Mouse (Mus musculus): ENCODE measurements around the gene Nav2. TPM values are rescaled to one million over a fixed set of nuclear protein-coding genes. Genes with fewer than 3 reads are reported as not detected.

Gene Nav2
- polyA plus RNA-seq, 1 experiment from 2014 or later = 22.4 TPM

DNA sequence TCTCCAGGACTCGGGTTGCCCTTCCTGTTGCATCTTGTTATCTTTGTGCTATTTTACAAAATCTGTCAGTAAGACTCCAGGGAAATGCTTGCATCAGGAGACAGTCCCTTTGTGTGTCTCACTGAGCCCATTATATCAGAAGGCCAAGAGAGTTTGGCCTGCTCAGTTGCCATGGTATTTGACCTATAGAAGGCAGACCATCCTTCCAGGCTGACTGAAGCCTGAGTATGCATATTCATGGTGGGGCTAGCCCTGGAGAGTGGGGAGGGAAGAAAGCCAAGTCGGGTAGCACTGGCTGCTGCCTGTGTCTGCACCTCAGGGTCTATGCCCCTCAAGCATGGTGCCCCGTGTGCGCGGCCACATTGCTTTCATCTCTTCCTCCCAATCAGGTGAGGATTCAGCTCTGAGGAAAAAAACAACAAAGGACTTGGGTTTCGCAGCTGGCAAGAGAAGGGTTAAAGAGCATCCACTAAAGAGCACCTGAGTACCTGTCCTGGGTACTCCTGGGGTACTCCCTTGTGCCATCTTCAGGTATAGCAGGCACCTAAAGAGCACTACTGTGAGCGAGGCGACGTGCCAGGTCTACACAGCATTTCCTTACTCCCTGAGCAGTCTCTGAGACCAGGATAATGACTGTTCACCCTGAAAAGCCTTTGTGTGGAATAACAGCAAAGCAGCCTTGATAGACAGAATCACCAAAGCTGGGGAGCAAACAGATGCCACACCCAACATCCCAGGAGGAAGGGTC lies 144.5 kb downstream of the Nav2 start:
- DNase-seq (ENCODE audit: low spot score) (no peak), ATAC-seq (no peak)
- Histone ChIP-seq H3K4me1 (ENCODE audit: insufficient read depth, low read depth, low read length) (no peaks in the 10 kb centered on the region), H3K4me3 (ENCODE audit: low read depth, low read length) (no peak overlapping the region), H3K9ac (replicated peaks; ENCODE audit: low read depth) (no peak overlapping the region), H3K4me2 (replicated peaks; ENCODE audit: low read depth, low read length) (no peak overlapping the region), H3K9me3 (ENCODE audit: low read length) (no peaks in the 10 kb centered on the region), H3K27me3 (replicated peaks; ENCODE audit: insufficient read depth, low read length) (no peaks in the 10 kb centered on the region), H3K36me3 (ENCODE audit: insufficient read depth, low read length) (no peaks in the 10 kb centered on the region), H3K27ac (ENCODE audit: low read length) (no peak overlapping the region)
- no peak for TF ChIP-seq EP300 (IDR thresholded peaks at IDR 0.05)
- TF ChIP-seq CTCF (IDR thresholded peaks at IDR 0.05) = no peak
- WGBS = 84% methylated on average over 9 of the region's 9 CpGs

DNA sequence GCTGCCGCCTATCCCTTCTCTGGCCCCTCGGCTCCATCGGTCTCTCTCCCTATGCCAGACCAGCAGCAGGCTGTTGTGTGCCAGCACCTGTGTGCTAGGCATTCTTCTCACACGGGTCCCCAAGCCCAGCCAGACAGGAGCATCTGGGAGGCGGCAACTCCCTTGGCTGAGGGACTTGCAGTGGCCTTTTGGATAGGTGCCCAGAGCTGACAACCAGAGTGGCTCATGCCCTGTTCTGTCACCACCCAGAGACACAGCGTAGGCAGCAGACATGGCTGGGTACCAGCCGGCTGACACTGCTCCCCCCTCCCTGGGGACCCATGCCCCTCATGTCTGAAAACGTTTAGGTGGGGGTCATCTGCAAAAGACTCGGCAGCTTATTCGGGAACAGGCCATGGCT lies 146.8 kb downstream of the Nav2 start:
- H3K9me3 ChIP-seq (ENCODE audit: low read length) = no peaks in the 10 kb centered on the region
- H3K4me1 ChIP-seq (ENCODE audit: insufficient read depth, low read depth, low read length) = no peaks in the 10 kb centered on the region
- WGBS = 74% methylated on average over 10 of the region's 10 CpGs
- no peak overlapping the region for H3K4me2 ChIP-seq (replicated peaks; ENCODE audit: low read depth, low read length)
- ATAC-seq (no peak), DNase-seq (ENCODE audit: low spot score) (no peak)
- H3K27me3 ChIP-seq (replicated peaks; ENCODE audit: insufficient read depth, low read length) = no peaks in the 10 kb centered on the region
- no peaks in the 10 kb centered on the region for H3K36me3 ChIP-seq (ENCODE audit: insufficient read depth, low read length)
- no peak overlapping the region for H3K27ac ChIP-seq (ENCODE audit: low read length)
- no peak overlapping the region for H3K9ac ChIP-seq (replicated peaks; ENCODE audit: low read depth)
- H3K4me3 ChIP-seq (ENCODE audit: low read depth, low read length) = no peak overlapping the region
- no peak for TF ChIP-seq EP300 (IDR thresholded peaks at IDR 0.05)
- no peak for TF ChIP-seq CTCF (IDR thresholded peaks at IDR 0.05)

DNA sequence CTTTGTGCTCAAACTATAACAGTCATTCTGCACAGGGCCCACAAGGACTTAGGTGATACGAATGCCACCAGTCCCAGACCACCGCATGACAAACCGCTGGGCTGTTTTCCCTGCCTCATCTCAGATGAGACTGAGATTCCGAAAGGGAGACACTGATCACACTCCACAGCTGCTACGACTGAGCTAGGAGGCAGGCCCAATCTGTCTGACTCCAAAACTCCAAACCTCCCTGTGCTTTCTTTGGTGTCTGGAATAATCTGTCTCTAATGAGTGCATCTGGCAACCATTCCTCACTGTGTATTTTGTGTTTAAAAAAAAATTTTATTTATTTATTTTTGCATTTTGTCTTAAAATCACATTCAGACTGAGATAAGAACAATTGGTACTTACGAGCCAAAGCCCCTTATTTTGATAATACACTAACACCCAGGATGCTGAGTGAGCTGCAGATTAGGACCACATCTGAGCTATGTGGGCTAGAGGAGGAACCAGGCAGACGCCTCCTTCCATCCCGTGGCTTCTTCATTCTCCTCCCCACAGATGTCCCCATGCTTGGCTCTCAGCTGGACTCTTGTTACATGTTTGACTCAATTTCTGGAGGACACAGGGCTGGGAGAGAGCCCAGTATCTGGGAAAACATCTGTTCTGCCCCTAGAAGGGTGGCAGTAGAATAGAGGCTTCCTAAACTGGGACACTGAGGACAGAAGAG lies 149.9 kb downstream of the Nav2 start:
- TF ChIP-seq CTCF (IDR thresholded peaks at IDR 0.05) (no peak), EP300 (IDR thresholded peaks at IDR 0.05) (no peak)
- Histone ChIP-seq H3K9ac (replicated peaks; ENCODE audit: low read depth) (no peak overlapping the region), H3K9me3 (ENCODE audit: low read length) (no peaks in the 10 kb centered on the region), H3K4me1 (ENCODE audit: insufficient read depth, low read depth, low read length) (no peaks in the 10 kb centered on the region), H3K27me3 (replicated peaks; ENCODE audit: insufficient read depth, low read length) (no peaks in the 10 kb centered on the region), H3K4me3 (ENCODE audit: low read depth, low read length) (no peak overlapping the region), H3K36me3 (ENCODE audit: insufficient read depth, low read length) (no peaks in the 10 kb centered on the region), H3K27ac (ENCODE audit: low read length) (no peak overlapping the region), H3K4me2 (replicated peaks; ENCODE audit: low read depth, low read length) (no peak overlapping the region)
- peak; percentile 22 for DNase-seq (ENCODE audit: low spot score)
- peak; percentile 41; the same call in 1 of the 2 replicates for ATAC-seq
- WGBS = 70% methylated on average over 8 of the region's 8 CpGs

DNA sequence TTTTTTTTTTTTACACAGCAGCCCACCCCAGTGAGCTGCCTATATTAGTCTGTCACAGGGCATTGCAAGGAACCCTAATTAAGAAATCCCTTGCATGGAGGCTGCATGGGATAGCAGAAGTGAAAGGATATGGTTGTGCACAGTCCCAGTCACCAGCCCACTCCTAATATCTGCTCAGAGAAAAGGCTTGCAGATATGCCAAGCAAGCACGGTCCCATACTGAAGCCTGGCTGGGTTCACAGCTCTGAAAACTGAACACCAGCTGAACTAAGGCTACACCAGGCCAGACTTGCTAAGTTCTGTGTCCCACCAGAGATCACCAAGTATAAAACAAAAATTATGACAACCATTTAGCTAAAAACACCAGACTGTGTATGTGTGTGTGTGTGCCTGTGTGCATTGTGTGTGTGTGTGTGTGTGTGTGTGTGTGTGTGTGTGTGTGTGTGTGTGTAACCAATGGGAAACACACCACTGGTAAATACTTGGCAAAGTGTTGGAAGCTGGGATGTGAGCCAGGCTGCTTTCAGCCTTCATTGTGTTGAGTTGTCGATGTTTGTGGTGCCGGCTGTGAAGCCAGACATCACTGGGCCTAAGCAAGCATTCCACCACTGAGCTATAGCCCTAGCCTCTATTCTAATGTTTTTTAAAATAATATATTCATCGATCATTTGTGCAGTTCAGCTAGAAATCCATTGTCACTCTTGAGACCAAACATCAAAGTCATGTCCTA lies 156.4 kb downstream of the Nav2 start:
- no peak for DNase-seq (ENCODE audit: low spot score)
- H3K27me3 ChIP-seq (replicated peaks; ENCODE audit: insufficient read depth, low read length) = no peaks in the 10 kb centered on the region
- H3K4me3 ChIP-seq (ENCODE audit: low read depth, low read length) = no peak overlapping the region
- TF ChIP-seq CTCF (IDR thresholded peaks at IDR 0.05) (no peak), EP300 (IDR thresholded peaks at IDR 0.05) (no peak)
- H3K36me3 ChIP-seq (ENCODE audit: insufficient read depth, low read length) = no peaks in the 10 kb centered on the region
- no peaks in the 10 kb centered on the region for H3K4me1 ChIP-seq (ENCODE audit: insufficient read depth, low read depth, low read length)
- no peak overlapping the region for H3K27ac ChIP-seq (ENCODE audit: low read length)
- WGBS = 58% methylated on average over 4 of the region's 4 CpGs
- peak; percentile 26; the same call in 1 of the 2 replicates for ATAC-seq
- H3K4me2 ChIP-seq (replicated peaks; ENCODE audit: low read depth, low read length) = no peak overlapping the region
- no peaks in the 10 kb centered on the region for H3K9me3 ChIP-seq (ENCODE audit: low read length)
- H3K9ac ChIP-seq (replicated peaks; ENCODE audit: low read depth) = no peak overlapping the region

DNA sequence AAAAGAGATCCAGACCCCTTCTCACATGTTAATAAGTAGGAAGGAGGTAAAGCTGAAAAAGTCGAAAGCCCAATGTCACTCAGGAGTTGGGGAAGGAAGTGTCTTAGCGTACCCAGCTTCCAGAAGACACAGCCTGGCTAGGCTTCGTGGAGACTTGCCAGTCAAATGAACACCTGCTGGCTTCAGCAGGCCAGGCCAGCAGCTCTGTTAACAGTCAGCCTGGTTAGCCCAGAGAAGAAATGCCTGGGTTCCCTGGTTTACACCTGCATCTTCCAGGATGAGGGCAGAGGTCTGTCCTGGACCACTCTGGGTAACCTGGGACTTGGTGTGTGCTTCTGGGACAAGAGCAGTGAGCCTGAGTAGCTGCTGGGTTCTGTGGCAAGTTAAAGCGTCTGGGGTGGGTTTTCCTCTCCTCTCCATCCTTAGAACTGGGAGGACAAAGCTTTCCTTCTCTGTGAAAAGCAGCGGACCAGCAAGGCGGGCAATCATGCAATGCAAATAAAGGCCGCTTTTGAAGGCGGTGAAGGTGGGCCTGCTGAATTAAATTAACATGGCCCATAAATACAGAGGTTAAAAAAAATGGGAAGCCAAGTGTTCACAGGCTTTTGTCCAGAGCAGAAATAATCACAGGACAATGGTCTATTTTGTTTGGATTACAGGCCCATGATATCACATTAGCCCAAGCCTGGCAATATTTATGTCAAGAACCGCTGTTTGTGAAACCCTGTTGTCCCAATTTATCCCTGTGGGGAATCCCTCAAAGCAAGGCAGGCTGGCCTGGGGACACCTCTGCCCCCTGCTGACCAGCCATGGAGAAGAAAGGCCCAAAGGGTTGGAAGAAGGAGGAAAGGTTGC lies 157.3 kb downstream of the Nav2 start:
- TF ChIP-seq EP300 (IDR thresholded peaks at IDR 0.05) (no peak), CTCF (IDR thresholded peaks at IDR 0.05) (peak; percentile 61)
- Histone ChIP-seq H3K4me1 (ENCODE audit: insufficient read depth, low read depth, low read length) (no peaks in the 10 kb centered on the region), H3K4me3 (ENCODE audit: low read depth, low read length) (no peak overlapping the region), H3K27ac (ENCODE audit: low read length) (no peak overlapping the region), H3K9me3 (ENCODE audit: low read length) (no peaks in the 10 kb centered on the region), H3K4me2 (replicated peaks; ENCODE audit: low read depth, low read length) (no peak overlapping the region), H3K27me3 (replicated peaks; ENCODE audit: insufficient read depth, low read length) (no peaks in the 10 kb centered on the region), H3K9ac (replicated peaks; ENCODE audit: low read depth) (no peak overlapping the region), H3K36me3 (ENCODE audit: insufficient read depth, low read length) (no peaks in the 10 kb centered on the region)
- 56% methylated on average over 9 of the region's 9 CpGs for WGBS
- ATAC-seq (0 out of 2 replicates have a peak, but pooled peaks have one; percentile 32), DNase-seq (ENCODE audit: low spot score) (peak; percentile 24)

All from lung, postnatal 0 days (tissue).